Mouse (Mus musculus) large intestine, adult 2 months (tissue): ENCODE results near the gene Olfr1393. TPM values are rescaled to one million over a fixed set of nuclear protein-coding genes. Genes with fewer than 3 reads are reported as not detected.

Source experiments
- DNase-seq: peaks from one replicate; pipeline ENCODE4 v3.0.0-alpha.2; 2012; ENCODE audit warnings: low read depth, low spot score
- WGBS: fragments of 180-500 bp; shearing (Covaris S2); methylation state at CpG from one replicate; pipeline ENCODE4 v1.1.7; 2018; 5-methylcytosine and 5-hydroxymethylcytosine counted together
- polyA plus RNA-seq: library from polyadenylated mRNA; depleted of rRNA; stranded (reverse); fragments of >200 nt; gene quantifications from 2 replicates; pipeline ENCODE4 v1.2.3, GENCODE M21; 2012

The Olfr1393 gene
- polyA plus RNA-seq, 1 experiment: 0.19 TPM

GRCm38 (mm10) chr11:49250422-49251379 is 27.4 kb upstream of the Olfr1393 start:
- WGBS: under 1% methylated on average over 45 of the region's 45 CpGs
- no peak for DNase-seq

DNA sequence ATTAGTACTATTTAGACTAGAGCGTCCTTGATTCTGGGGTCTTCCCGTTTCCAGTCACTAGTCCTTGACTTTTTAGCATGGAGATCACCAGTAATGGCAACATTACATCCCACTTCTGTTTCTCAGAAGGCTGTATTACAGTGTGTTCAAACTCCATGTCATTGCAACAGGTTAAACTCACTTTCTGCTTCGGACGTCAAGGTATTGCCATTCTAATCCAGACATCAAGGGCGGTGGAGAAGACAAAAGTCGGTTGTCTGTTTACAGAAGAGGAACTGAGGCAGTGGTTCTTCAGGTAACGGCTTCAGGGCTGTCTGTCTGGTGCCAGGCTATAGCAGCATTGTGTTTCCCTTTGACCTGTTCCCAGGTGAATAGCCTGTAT is 26.7 kb upstream of the Olfr1393 start:
- DNase-seq: no peak
- whole genome bisulfite sequencing: 35% methylated on average over 7 of the region's 7 CpGs

DNA sequence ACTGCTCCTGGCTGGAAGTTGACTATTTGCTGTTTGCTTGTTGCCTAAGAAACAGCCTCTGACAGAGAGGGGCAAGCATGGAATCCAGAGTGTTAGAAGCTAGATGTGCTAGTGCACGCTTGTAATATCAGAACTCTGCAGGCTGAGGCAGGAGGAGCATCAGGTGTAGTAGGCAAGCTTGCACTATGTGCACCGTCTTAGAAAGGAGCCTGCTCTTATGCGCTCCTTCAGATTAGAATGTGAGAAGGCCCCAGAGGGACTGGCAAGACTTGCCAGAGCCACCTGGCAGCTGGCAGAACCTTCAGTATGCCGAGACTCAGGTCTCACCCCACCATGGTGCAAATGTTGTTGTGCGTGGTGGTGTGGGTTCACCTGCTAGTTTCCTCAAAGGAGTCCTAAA is 26.1 kb upstream of the Olfr1393 start:
- 74% methylated on average over 5 of the region's 5 CpGs for WGBS
- no peak for DNase-seq

DNA sequence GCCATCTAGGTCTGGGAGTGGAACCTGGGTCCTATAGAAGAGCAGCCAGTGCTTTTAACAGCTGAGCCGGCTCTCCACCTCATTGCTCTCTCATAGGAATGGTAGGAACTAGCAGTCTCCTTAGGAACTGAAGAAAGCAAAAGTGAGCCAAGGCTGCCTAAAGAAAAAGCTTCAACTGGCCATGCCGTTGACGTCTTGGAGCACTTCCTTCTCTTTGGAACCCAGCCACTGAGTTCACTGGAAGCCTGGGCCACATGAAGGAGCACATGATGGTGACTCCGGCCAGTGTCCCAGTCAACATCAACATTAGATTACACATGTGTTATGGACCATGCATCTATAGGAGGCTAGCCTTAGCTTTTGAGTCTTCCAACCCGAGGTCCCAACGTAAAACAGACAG is 25.1 kb upstream of the Olfr1393 start:
- 67% methylated on average over 6 of the region's 6 CpGs for whole genome bisulfite sequencing

DNA sequence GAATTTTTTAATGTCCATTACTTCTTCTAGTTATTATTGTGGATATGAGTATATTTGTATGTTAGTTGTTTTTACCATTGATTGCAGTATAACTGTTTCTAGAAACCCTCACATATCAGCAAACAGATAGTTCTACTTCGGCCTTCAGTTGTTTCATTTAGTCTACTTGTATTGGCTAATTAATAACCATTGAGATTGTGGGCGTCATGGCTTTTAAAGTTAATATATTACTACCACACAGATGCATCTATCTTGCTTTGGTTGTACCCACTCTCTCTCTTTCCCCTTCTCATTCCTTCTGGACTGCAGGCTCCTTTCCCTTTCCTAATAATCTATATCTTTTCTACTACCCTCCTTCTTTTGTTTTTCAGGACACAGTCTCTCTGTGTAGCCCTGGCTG is 18.8 kb upstream of the Olfr1393 start:
- WGBS: 48% methylated on average over 2 of the region's 2 CpGs
- no peak for DNase-seq

More for the DNA sequence above, 25.1 kb upstream of the Olfr1393 start:
- DNase-seq: no peak

GRCm38 (mm10) chr11:49259829-49260228 is 18.3 kb upstream of the Olfr1393 start:
- no peak for DNase-seq
- WGBS: 15% methylated on average over 1 of the region's 1 CpGs

DNA sequence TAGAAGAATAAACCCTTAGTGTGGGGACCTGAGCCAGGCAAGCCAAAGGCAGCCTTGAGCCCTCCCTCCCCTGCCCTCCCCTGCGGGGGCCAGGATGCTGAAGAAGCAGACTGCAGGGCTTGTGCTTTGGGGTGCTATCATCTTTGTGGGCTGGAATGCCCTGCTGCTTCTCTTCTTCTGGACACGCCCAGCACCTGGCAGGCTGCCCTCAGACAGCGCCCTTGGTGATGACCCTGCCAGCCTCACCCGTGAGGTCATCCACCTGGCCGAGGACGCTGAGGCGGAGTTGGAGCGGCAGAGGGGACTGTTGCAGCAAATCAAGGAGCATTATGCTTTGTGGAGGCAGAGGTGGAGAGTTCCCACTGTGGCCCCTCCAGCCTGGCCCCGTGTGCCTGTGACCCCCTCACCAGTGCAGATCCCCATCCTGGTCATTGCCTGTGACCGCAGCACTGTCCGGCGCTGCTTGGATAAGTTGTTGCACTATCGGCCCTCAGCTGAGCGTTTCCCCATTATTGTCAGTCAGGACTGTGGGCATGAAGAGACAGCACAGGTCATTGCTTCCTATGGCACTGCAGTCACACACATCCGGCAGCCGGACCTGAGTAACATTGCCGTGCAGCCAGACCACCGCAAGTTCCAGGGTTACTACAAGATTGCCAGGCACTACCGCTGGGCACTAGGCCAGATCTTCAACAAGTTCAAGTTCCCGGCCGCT is 17.3 kb upstream of the Olfr1393 start:
- DNase-seq: no peak
- WGBS: 68% methylated on average over 21 of the region's 21 CpGs

DNA sequence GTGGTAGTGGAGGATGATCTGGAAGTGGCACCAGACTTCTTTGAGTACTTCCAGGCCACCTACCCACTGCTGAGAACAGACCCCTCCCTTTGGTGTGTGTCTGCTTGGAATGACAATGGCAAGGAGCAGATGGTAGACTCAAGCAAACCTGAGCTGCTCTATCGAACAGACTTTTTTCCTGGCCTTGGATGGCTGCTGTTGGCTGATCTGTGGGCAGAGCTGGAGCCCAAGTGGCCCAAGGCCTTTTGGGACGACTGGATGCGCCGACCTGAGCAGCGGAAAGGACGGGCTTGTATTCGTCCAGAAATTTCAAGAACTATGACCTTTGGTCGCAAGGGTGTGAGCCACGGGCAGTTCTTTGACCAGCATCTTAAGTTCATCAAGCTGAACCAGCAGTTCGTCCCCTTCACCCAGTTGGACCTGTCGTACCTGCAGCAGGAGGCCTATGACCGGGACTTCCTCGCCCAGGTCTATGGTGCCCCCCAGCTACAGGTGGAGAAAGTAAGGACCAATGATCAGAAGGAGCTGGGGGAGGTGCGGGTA is 16.7 kb upstream of the Olfr1393 start:
- 79% methylated on average over 14 of the region's 14 CpGs for WGBS
- no peak for DNase-seq

DNA sequence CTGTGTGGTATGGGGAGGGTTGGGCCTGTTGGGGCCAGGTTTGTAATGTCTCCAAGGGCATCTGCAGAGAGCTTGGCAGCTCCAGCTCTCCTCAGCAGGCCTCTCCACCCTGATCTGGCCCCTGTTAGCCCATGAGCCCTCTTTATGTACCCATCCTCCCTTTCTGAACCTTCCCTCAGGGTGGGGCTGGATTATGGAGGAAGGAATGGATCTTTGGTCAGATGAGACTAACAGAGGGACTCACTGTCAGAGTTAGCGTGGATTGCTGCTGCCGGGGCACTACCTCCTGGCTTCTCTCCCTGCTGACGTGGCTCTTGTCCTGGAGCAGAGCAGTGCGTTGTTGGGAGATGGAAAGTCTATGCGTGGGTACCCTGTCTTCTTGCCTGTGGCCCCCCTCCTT is 15.8 kb upstream of the Olfr1393 start:
- DNase-seq: no peak
- WGBS: 68% methylated on average over 5 of the region's 5 CpGs

DNA sequence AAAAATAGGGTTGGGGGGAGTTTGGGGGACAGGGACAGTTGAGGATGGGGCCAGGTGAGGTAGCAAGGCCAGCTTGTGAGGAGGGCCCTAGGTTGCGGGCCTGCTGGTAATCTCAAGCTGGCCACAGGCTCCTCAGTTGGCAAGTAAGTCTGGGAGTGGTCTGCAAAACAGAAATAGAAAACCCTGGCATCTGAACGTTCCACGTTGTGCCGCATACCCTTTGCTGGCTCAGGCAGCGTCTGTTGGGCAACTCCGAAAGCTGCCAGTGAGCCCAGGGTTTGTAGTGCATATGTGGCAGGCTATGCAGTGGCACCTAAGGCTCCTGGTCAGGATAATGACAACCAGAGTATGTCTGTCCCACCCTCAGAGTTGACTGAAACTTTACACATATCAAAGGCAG is 15.0 kb upstream of the Olfr1393 start:
- WGBS: 86% methylated on average over 6 of the region's 6 CpGs
- DNase-seq: no peak

- 79% methylated on average over 7 of the region's 7 CpGs for WGBS
- DNase-seq: no peak
Measured at GRCm38 (mm10) chr11:49264081-49264480, 14.0 kb upstream of the Olfr1393 start.

GRCm38 (mm10) chr11:49264622-49265021 is 13.5 kb upstream of the Olfr1393 start:
- WGBS: 47% methylated on average over 11 of the region's 11 CpGs
- no peak for DNase-seq

DNA sequence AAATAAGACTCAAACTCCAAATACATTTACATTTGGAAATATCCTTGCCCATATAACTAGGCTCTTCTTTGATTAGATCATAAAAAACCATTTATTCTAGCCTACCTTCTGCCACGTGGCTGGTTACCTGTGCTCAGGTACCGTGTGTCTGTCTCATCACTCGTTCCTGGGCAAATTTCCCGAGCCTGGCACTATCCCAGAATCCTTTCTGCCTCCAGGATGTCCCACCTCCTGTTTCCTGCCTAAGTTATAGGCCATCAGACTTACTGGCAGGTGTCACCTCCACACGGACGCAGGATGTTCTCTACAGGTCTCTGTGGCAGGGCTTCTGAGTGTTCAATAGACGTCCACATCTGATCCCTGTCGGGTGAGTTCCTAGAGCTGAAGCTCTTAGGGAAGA is 13.0 kb upstream of the Olfr1393 start:
- 73% methylated on average over 8 of the region's 8 CpGs for WGBS
- DNase-seq: no peak

- no peak for DNase-seq
- WGBS: 43% methylated on average over 6 of the region's 6 CpGs
Measured at GRCm38 (mm10) chr11:49266671-49267070, 11.4 kb upstream of the Olfr1393 start.

GRCm38 (mm10) chr11:49267316-49267715 is 10.8 kb upstream of the Olfr1393 start:
- WGBS: 74% methylated on average over 10 of the region's 10 CpGs
- no peak for DNase-seq

DNA sequence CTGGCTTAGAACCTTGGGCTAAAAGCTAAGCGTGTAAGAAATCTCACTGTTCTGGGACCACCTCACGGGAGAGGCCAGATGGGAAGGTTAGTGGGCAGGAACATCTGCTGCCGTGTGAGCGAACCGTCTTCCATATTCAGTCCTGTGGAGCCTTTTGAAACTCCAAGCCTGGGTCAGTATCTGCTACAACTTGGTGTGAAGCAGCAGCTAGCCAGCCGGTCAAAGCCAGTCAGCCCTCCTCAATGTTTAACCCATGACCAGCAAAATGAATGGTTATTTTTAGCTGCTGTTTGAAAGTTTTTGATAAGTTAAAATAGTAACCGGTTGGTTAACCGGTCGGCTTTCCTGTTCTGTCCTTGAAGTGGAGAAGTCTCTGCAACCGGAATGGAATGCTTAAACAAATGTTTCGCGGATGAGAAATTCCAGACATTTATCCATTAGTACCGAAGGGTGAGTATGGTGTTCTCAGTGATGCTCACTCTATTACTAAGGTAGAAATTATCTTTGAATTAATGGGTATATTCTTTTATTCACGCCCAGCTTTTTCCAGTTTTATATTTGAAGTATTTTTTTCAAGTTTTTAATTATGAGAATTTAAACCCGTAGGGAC is 10.0 kb upstream of the Olfr1393 start:
- WGBS: 71% methylated on average over 15 of the region's 15 CpGs
- no peak for DNase-seq

DNA sequence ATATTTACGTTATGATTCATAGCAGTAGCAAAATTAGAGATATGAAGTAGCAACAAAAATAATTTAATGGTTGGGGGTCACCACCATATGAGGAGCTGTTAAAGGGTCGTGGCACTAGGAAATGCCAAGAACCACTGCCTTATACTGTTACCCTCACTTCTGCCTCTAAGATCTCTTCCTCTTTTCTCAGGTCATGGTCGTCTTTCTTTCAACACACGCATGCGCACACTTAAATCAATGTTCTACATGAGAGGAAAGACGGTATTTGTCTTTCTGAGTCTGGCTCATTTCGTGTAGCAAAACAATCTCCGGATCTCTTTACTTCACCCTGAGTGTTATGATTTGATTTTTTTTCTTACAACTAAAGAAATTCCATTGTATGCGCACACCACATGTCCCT is 8.3 kb upstream of the Olfr1393 start:
- WGBS: 90% methylated on average over 9 of the region's 9 CpGs
- DNase-seq: no peak

DNA sequence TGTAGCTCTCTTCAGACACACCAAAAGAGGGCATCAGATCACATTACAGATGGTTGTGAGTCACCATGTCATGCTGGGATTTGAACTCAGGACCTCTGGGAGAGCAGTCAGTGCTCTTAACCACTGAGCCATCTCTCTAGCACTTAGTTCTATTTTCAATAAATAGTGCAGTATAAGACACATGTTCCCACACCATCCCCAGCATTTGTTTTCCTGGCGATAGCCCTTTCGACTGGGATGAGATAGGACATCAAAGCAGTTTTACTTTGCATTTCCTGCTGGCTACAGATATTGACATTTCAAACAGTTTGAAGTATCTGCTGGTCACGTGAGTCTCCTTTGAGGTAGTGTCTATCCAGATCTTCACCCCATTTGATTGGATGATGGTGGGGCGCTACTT is 7.7 kb upstream of the Olfr1393 start:
- WGBS: 94% methylated on average over 4 of the region's 4 CpGs
- no peak for DNase-seq

- 32% methylated on average over 7 of the region's 7 CpGs for WGBS
- no peak for DNase-seq
Measured at GRCm38 (mm10) chr11:49271334-49271733, 6.8 kb upstream of the Olfr1393 start.

DNA sequence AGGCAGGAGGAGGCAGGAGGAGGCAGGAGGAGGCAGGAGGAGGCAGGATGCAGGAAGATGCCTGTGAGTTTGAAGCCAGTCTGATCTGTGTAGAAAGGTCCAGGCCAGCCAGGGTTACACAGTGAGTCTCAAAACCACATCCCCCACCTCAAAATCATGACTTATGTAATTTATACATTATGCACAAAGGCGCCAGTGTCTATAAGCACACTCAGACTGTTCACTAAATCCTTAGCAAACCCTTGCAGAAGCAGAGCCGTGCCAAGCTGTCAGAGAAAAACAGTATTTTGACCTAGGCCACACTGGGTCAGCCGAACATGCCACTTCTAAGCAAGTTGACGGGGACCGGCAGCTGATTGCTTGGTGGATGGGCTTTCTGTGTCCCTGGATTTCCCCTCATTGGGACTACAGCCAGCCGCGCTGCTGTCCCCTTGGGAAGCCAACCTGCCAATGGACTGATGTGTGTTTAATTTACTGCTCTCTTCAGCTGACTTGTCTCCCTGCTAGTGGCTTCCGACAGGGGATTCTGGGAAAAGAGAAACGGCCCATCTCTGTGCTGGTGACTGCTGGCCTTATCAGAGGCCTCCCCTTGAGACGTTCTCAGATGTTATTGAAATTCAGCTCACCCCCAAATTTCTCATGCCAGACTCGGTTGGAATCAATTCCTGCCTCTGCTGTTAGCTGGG is 4.1 kb upstream of the Olfr1393 start:
- 75% methylated on average over 11 of the region's 11 CpGs for WGBS

More for the DNA sequence above, 4.1 kb upstream of the Olfr1393 start:
- DNase-seq: no peak
